Mouse (Mus musculus): ENCODE data around the gene Tspan10. TPM values are rescaled to one million over a fixed set of nuclear protein-coding genes. Genes with fewer than 3 reads are reported as not detected.

Gene Tspan10
- polyA plus RNA-seq, 1 experiment = not detected

GRCm38 (mm10) chr11:120467051-120467735, 24.7 kb downstream of the Tspan10 start, which contains the start of gene Arl16:
Arl16 (minus strand) TSS chr11:120467607.
- H3K4me3 ChIP-seq (ENCODE audit: insufficient read depth, low read depth, low read length) = peak within 1 kb of the TSS; percentile 89
- peak within 1 kb of the TSS; percentile 27; the same call in 1 of the 2 replicates for H3K27ac ChIP-seq (replicated peaks; ENCODE audit: low read depth, low read length)

GRCm38 (mm10) chr11:120467736-120468092, 25.3 kb downstream of the Tspan10 start:
- peak overlapping the region; percentile 89 for H3K4me3 ChIP-seq (ENCODE audit: insufficient read depth, low read depth, low read length)
- peak overlapping the region; percentile 27; the same call in 1 of the 2 replicates for H3K27ac ChIP-seq (replicated peaks; ENCODE audit: low read depth, low read length)
- H3K4me1 ChIP-seq (ENCODE audit: control insufficient read depth, insufficient read depth, insufficient read length, low read length) = peaks cover 2% of the 10 kb centered on the region; the same call in 1 of the 2 replicates

More at GRCm38 (mm10) chr11:120467051-120467735, 24.7 kb downstream of the Tspan10 start, which contains the start of gene Arl16:
- peaks cover 2% of the 10 kb centered on the region; the same call in 1 of the 2 replicates for H3K4me1 ChIP-seq (ENCODE audit: control insufficient read depth, insufficient read depth, insufficient read length, low read length)

GRCm38 (mm10) chr11:120472052-120472451, 29.6 kb downstream of the Tspan10 start:
- Histone ChIP-seq H3K27ac (replicated peaks; ENCODE audit: low read depth, low read length) (no peak overlapping the region), H3K4me3 (ENCODE audit: insufficient read depth, low read depth, low read length) (no peak overlapping the region), H3K4me1 (ENCODE audit: control insufficient read depth, insufficient read depth, insufficient read length, low read length) (no peaks in the 10 kb centered on the region)

- no peak overlapping the region for H3K4me3 ChIP-seq (ENCODE audit: insufficient read depth, low read depth, low read length)
- H3K27ac ChIP-seq (replicated peaks; ENCODE audit: low read depth, low read length) = no peak overlapping the region
Observed at GRCm38 (mm10) chr11:120483448-120483934, 41.0 kb downstream of the Tspan10 start.

GRCm38 (mm10) chr11:120484265-120484981, 42.0 kb downstream of the Tspan10 start, which contains the start of gene Mrpl12:
Mrpl12 (plus strand) TSS chr11:120484613.
- Histone ChIP-seq H3K4me1 (ENCODE audit: control insufficient read depth, insufficient read depth, insufficient read length, low read length) (no peaks in the 10 kb centered on the region; the same call in 1 of the 2 replicates), H3K27ac (replicated peaks; ENCODE audit: low read depth, low read length) (peak within 1 kb of the TSS; percentile 83), H3K4me3 (ENCODE audit: insufficient read depth, low read depth, low read length) (peak within 1 kb of the TSS; percentile 89)

More at GRCm38 (mm10) chr11:120483448-120483934, 41.0 kb downstream of the Tspan10 start:
- no peaks in the 10 kb centered on the region; the same call in 1 of the 2 replicates for H3K4me1 ChIP-seq (ENCODE audit: control insufficient read depth, insufficient read depth, insufficient read length, low read length)

GRCm38 (mm10) chr11:120485251-120485650, 42.8 kb downstream of the Tspan10 start:
- Histone ChIP-seq H3K27ac (replicated peaks; ENCODE audit: low read depth, low read length) (peak overlapping the region; percentile 83), H3K4me1 (ENCODE audit: control insufficient read depth, insufficient read depth, insufficient read length, low read length) (no peaks in the 10 kb centered on the region; the same call in 1 of the 2 replicates), H3K4me3 (ENCODE audit: insufficient read depth, low read depth, low read length) (peak overlapping the region; percentile 89)

GRCm38 (mm10) chr11:120488516-120488915, 46.1 kb downstream of the Tspan10 start:
- Histone ChIP-seq H3K27ac (replicated peaks; ENCODE audit: low read depth, low read length) (no peak overlapping the region), H3K4me3 (ENCODE audit: insufficient read depth, low read depth, low read length) (no peak overlapping the region), H3K4me1 (ENCODE audit: control insufficient read depth, insufficient read depth, insufficient read length, low read length) (peaks cover 8% of the 10 kb centered on the region)

GRCm38 (mm10) chr11:120489054-120489761, 46.8 kb downstream of the Tspan10 start:
- Histone ChIP-seq H3K4me3 (ENCODE audit: insufficient read depth, low read depth, low read length) (no peak overlapping the region), H3K4me1 (ENCODE audit: control insufficient read depth, insufficient read depth, insufficient read length, low read length) (peaks cover 8% of the 10 kb centered on the region), H3K27ac (replicated peaks; ENCODE audit: low read depth, low read length) (no peak overlapping the region)

GRCm38 (mm10) chr11:120490291-120491046, 48.0 kb downstream of the Tspan10 start:
- Histone ChIP-seq H3K27ac (replicated peaks; ENCODE audit: low read depth, low read length) (no peak overlapping the region), H3K4me3 (ENCODE audit: insufficient read depth, low read depth, low read length) (no peak overlapping the region), H3K4me1 (ENCODE audit: control insufficient read depth, insufficient read depth, insufficient read length, low read length) (peaks cover 8% of the 10 kb centered on the region)

- H3K27ac ChIP-seq (replicated peaks; ENCODE audit: low read depth, low read length) = peak within 1 kb of the TSS; percentile 3; the same call in 1 of the 2 replicates
- peaks cover 8% of the 10 kb centered on the region for H3K4me1 ChIP-seq (ENCODE audit: control insufficient read depth, insufficient read depth, insufficient read length, low read length)
Observed at GRCm38 (mm10) chr11:120491317-120492023, 49.0 kb downstream of the Tspan10 start, which contains the start of gene Slc25a10. Slc25a10 (plus strand) TSS chr11:120491840.

GRCm38 (mm10) chr11:120492024-120492877, 49.8 kb downstream of the Tspan10 start:
- Histone ChIP-seq H3K4me3 (ENCODE audit: insufficient read depth, low read depth, low read length) (peak overlapping the region; percentile 86), H3K27ac (replicated peaks; ENCODE audit: low read depth, low read length) (0 out of 2 replicates have a peak overlapping the region, but pooled peaks have one; percentile 3), H3K4me1 (ENCODE audit: control insufficient read depth, insufficient read depth, insufficient read length, low read length) (peaks cover 8% of the 10 kb centered on the region)

More at GRCm38 (mm10) chr11:120491317-120492023, 49.0 kb downstream of the Tspan10 start, which contains the start of gene Slc25a10:
- H3K4me3 ChIP-seq (ENCODE audit: insufficient read depth, low read depth, low read length) = peak within 1 kb of the TSS; percentile 86

GRCm38 (mm10) chr11:120492878-120493203, 50.4 kb downstream of the Tspan10 start:
- H3K4me3 ChIP-seq (ENCODE audit: insufficient read depth, low read depth, low read length) = peak overlapping the region; percentile 86
- peaks cover 8% of the 10 kb centered on the region for H3K4me1 ChIP-seq (ENCODE audit: control insufficient read depth, insufficient read depth, insufficient read length, low read length)
- H3K27ac ChIP-seq (replicated peaks; ENCODE audit: low read depth, low read length) = peak overlapping the region; percentile 19; the same call in 1 of the 2 replicates

GRCm38 (mm10) chr11:120493351-120493750, 50.9 kb downstream of the Tspan10 start:
- H3K4me3 ChIP-seq (ENCODE audit: insufficient read depth, low read depth, low read length) = 0 out of 2 replicates have a peak overlapping the region, but pooled peaks have one; percentile 3
- peaks cover 8% of the 10 kb centered on the region for H3K4me1 ChIP-seq (ENCODE audit: control insufficient read depth, insufficient read depth, insufficient read length, low read length)
- H3K27ac ChIP-seq (replicated peaks; ENCODE audit: low read depth, low read length) = no peak overlapping the region
